Mouse (Mus musculus) hindbrain, embryonic 12.5 days (tissue): ENCODE measurements around the gene Scube1. TPM values are rescaled to one million over a fixed set of nuclear protein-coding genes. Genes with fewer than 3 reads are reported as not detected.

Experiments
- ATAC-seq: fragments of 200-750 bp; cut with Nextera tagmentation; 2 replicates; pipeline ENCODE4 v1.8.0; 2017; ENCODE audit warnings: moderate TSS enrichment; ENCODE audit not compliant: low FRiP score
- H3K27ac ChIP-seq: fragments of 300-500 bp; sonication (generic); 2 replicates; pipeline ENCODE4 v1.5.1; 2016; ENCODE audit warnings: mild to moderate bottlenecking
- H3K27me3 ChIP-seq: fragments of 300-500 bp; sonication (generic); 2 replicates; pipeline ENCODE4 v1.6.1; 2016; ENCODE audit warnings: mild to moderate bottlenecking
- H3K36me3 ChIP-seq: fragments of 300-500 bp; sonication (generic); 2 replicates; pipeline ENCODE4 v1.6.1; 2016; ENCODE audit warnings: mild to moderate bottlenecking
- H3K4me1 ChIP-seq: fragments of 300-500 bp; sonication (generic); 2 replicates; pipeline ENCODE4 v1.6.1; 2016
- H3K4me2 ChIP-seq: fragments of 300-500 bp; sonication (generic); replicated peaks from 2 replicates; pipeline ENCODE4 v1.6.1; 2016; ENCODE audit warnings: mild to moderate bottlenecking
- H3K4me3 ChIP-seq: fragments of 300-500 bp; sonication (generic); 2 replicates; pipeline ENCODE4 v1.5.1; 2016; ENCODE audit warnings: mild to moderate bottlenecking
- H3K9ac ChIP-seq: fragments of 300-500 bp; sonication (generic); 2 replicates; pipeline ENCODE4 v1.6.1; 2016; ENCODE audit warnings: mild to moderate bottlenecking, moderate library complexity
- H3K9me3 ChIP-seq: fragments of 300-500 bp; sonication (generic); replicated peaks from 2 replicates; pipeline ENCODE4 v1.6.1; 2016; ENCODE audit warnings: mild to moderate bottlenecking
- WGBS: fragments of 180-500 bp; shearing (Covaris S2); methylation state at CpG from one replicate; pipeline ENCODE4 v1.1.7; 2016; 5-methylcytosine and 5-hydroxymethylcytosine counted together
- polyA plus RNA-seq: library from polyadenylated mRNA; unstranded; fragments of >200 nt; fragmentation: Nextera tagmentation; extraction: Ambion mirVana; gene quantifications from 2 replicates; pipeline ENCODE4 v1.2.1, GENCODE M21; 2016

The Scube1 gene
- polyA plus RNA-seq: 32.4 and 33.2 TPM in 2 replicates

DNA sequence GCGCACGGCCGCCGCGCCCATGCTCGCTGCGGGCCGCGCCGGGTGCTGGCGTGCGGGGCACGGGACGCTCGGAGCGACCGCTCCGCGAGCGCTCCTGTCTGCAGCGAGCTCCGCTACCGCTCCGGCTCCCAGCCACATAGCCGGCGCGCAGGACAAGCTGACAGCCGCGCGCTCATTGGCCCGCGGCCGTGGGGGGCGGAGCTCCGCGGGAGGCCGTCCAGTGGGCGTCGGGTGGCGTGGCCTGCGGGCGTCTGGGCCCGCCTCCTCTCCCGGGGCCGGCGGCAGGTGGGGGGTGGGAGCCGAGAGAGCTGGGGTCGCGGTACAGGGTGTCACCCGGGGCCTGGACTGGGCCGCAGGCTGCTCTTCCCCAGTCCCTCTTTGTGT lies at the start of gene Scube1:
TSS of gene Scube1 (minus strand) at position 136 of the 384 bp plus-strand sequence.
- H3K4me1 ChIP-seq: peaks cover 28% of the 10 kb centered on the region
- under 1% methylated on average over 48 of the region's 51 CpGs for WGBS
- H3K36me3 ChIP-seq: peaks cover 2% of the 10 kb centered on the region; the same call in 1 of the 2 replicates
- H3K9me3 ChIP-seq: no peaks in the 10 kb centered on the region
- H3K9ac ChIP-seq: peak within 1 kb of the TSS; percentile 77
- H3K27me3 ChIP-seq: peaks cover 5% of the 10 kb centered on the region
- peak within 1 kb of the TSS; percentile 76 for H3K27ac ChIP-seq
- ATAC-seq: peak; percentile 95
- H3K4me2 ChIP-seq: peak within 1 kb of the TSS; percentile 70
- peak within 1 kb of the TSS; percentile 69 for H3K4me3 ChIP-seq

DNA sequence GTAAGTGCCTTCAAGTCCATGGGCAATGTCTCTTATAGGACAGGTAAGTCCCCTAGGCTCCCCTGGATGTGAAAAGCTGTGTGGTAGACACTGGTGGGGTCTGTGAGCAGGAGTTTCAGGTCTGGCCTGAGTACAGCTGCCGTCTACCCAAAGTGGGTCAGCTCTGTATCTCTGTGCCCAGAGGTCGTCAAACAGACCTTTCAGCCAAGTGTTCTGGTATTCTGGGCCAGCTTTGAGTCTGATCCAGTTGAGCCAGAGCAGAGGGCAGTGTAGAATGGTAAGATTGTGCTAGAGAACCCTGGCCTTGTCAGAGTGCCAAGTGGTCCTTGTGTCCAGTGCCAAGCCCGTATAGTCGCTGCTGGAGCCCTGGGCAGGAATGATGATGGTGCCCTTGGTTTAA lies 48.1 kb upstream of the Scube1 start:
- WGBS: 87% methylated on average over 4 of the region's 4 CpGs
- Histone ChIP-seq H3K9me3 (no peaks in the 10 kb centered on the region), H3K36me3 (no peaks in the 10 kb centered on the region), H3K27me3 (peaks cover 18% of the 10 kb centered on the region), H3K27ac (no peak overlapping the region), H3K4me1 (0 out of 2 replicates have a peak, but pooled peaks cover 3% of the 10 kb centered on the region), H3K9ac (no peak overlapping the region), H3K4me2 (no peak overlapping the region), H3K4me3 (no peak overlapping the region)
- ATAC-seq: no peak

DNA sequence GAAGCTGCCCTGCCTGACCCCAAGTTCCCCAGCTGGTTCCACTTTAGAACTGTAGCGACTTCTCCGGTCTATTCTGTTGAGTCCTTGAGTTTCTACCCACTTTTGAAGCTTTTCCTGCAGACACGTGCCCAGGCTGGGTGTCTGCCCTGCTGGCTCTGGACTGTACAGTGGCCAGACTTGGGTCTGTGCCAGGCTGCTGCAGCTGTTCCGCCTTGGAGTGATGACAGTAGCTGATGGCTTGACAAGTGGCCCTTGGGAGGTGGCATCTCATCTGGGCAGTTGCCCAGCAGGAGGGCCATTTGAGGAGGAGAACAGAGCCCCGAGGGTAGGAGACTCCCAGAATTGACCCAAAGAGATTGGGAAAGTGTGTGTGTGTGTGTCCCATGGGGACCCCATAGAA lies 47.6 kb upstream of the Scube1 start:
- H3K9ac ChIP-seq: no peak overlapping the region
- WGBS: 69% methylated on average over 5 of the region's 5 CpGs
- H3K27ac ChIP-seq: no peak overlapping the region
- H3K4me2 ChIP-seq: no peak overlapping the region
- H3K4me1 ChIP-seq: 0 out of 2 replicates have a peak, but pooled peaks cover 3% of the 10 kb centered on the region
- peaks cover 15% of the 10 kb centered on the region; the same call in 1 of the 2 replicates for H3K27me3 ChIP-seq
- ATAC-seq: no peak
- H3K36me3 ChIP-seq: no peaks in the 10 kb centered on the region
- no peak overlapping the region for H3K4me3 ChIP-seq
- H3K9me3 ChIP-seq: no peaks in the 10 kb centered on the region

DNA sequence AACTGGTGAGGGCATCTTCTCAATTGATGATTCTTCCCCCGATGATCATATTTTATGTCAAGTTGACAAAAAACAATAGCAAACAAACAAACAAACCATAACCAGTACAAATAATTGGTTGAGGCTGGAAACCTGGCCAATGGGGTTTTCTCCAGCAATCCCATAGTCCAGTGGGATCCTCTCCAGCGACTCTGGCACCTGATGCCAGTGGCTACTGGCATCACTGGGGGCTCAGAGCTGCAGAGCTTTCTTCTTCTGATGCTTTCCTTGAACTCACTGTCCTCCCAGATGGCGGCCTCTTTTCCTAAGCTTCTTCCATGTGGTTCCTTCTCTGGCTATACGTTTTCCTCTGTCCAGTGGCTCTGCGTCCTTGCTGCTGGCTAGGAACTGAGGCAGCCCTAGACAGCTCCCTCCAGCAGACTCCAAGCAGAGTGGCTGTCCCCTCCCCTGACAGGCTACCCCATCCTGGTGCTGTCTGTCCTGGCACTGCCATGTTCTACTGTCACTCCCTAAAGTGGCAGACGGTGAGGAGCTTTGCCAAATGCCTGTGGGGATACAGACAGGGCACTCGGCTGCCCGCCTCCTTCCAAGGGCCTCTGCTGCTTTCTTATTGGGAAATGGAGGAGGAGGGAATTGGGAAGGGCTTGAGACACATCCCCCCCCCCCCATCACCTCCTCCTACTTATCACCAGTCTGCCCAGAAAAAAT lies 46.7 kb upstream of the Scube1 start:
- H3K27me3 ChIP-seq: peaks cover 11% of the 10 kb centered on the region; the same call in 1 of the 2 replicates
- 74% methylated on average over 8 of the region's 8 CpGs for WGBS
- no peak overlapping the region for H3K27ac ChIP-seq

DNA sequence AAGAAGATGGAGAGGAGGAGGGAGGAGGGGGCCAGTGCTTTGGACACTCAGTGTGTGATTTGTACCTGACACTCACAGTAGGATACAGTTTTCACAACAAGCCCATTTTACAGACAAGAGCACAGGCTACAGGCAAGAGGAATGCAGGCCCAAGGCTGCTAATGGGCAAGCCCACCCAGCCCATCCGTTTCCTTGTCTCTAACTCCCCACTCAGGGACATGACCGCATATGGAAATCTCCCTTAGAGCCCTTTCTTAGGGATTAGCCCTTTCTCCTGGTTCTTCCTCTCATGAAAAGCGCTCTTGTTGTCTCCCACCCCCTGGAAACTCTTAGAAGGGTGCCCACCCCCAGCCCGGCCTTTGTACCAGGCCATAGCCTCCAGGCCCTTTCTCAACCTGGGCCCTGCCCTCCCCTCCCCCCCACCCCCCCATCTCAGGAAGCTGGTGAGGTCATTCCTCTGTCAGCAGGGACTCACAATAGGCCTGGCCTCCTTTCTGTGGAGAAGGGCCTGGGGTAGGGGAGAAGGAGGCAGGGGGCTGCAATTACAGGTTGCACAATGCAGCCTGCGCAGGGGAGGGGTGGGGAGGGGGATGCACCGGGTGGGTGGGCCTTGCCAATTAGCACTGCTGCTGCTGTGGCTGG lies 40.7 kb upstream of the Scube1 start:
- H3K36me3 ChIP-seq: no peaks in the 10 kb centered on the region
- H3K27ac ChIP-seq: no peak overlapping the region
- H3K27me3 ChIP-seq: peaks cover 2% of the 10 kb centered on the region; the same call in 1 of the 2 replicates
- 16% methylated on average over 6 of the region's 6 CpGs for WGBS
- no peak overlapping the region for H3K4me2 ChIP-seq
- ATAC-seq: peak; percentile 62; the same call in 1 of the 2 replicates
- H3K4me1 ChIP-seq: peaks cover 11% of the 10 kb centered on the region
- no peak overlapping the region for H3K9ac ChIP-seq
- no peak overlapping the region for H3K4me3 ChIP-seq
- no peaks in the 10 kb centered on the region for H3K9me3 ChIP-seq

More for the DNA sequence above, 46.7 kb upstream of the Scube1 start:
- H3K9ac ChIP-seq: no peak overlapping the region
- ATAC-seq: no peak
- no peak overlapping the region for H3K4me3 ChIP-seq
- H3K9me3 ChIP-seq: no peaks in the 10 kb centered on the region
- 0 out of 2 replicates have a peak, but pooled peaks cover 3% of the 10 kb centered on the region for H3K4me1 ChIP-seq
- H3K4me2 ChIP-seq: no peak overlapping the region
- no peaks in the 10 kb centered on the region for H3K36me3 ChIP-seq

DNA sequence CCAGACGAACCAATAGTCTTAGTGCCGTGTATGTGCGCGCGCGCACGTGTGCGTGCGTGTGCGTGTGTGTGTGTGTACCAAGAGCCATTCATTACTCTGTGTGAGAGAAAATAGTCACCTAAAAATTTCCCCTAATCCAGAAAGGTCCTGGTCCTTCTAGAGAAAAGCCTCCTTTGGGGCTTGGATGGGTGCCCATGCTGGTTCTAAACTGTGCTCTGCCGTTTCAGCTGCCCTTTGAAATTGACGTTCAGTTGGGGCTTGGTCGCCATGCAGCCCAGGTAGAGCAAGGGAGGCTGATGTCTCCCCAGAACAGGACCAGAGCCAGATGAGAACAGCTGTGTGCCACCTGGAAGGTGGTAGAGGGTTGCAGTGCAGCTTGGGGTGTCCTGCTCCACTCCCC lies 36.7 kb upstream of the Scube1 start:
- Histone ChIP-seq H3K4me1 (peaks cover 8% of the 10 kb centered on the region), H3K36me3 (no peaks in the 10 kb centered on the region), H3K9ac (no peak overlapping the region), H3K27ac (no peak overlapping the region), H3K27me3 (no peaks in the 10 kb centered on the region; the same call in 1 of the 2 replicates), H3K4me2 (no peak overlapping the region), H3K4me3 (no peak overlapping the region), H3K9me3 (no peaks in the 10 kb centered on the region)
- ATAC-seq: no peak
- 87% methylated on average over 13 of the region's 13 CpGs for WGBS

DNA sequence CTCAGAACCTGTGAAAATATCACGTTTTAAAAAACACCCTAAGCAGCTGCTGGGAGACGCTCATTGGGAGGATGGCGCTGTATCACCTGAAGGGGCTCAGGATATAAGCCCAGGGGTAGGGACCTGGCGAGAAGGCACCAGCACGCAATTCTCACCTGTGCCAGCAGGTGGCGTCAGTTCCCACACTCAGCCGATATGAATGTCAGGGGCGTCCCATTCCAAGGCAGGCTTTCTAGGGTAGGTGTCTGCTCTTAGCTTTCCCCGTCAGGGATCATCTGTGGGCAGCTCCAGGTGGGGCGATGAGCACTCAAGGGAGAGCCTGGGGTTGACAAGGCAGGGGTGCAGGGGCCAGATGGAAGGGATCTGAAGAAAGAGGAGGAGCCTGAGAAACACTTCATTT lies 35.9 kb upstream of the Scube1 start:
- H3K4me1 ChIP-seq: peaks cover 4% of the 10 kb centered on the region
- 4% methylated on average over 10 of the region's 10 CpGs for WGBS
- no peaks in the 10 kb centered on the region; the same call in 1 of the 2 replicates for H3K27me3 ChIP-seq
- H3K4me2 ChIP-seq: no peak overlapping the region
- H3K4me3 ChIP-seq: no peak overlapping the region
- no peak for ATAC-seq
- no peak overlapping the region for H3K9ac ChIP-seq
- no peak overlapping the region for H3K27ac ChIP-seq
- no peaks in the 10 kb centered on the region for H3K36me3 ChIP-seq
- H3K9me3 ChIP-seq: no peaks in the 10 kb centered on the region

DNA sequence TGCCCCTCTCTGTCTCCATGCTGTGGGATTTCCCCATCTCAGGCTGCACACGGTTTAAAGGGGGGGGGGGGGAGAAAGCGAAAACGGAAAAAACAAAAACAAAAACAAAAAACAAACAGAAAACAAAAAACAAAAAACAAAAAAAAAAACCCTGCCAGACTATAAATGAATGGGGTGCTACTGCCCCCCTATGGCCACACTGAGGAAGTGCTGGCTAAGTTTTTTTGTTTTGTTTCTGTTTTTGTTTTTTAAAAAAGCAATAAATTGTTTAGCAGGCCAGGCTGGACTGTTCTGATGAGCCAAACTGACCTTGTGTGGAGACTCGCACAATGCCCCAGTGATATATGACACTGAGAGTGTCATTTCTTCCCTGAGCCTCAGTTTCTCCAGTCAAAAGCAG lies 34.1 kb upstream of the Scube1 start:
- no peak for ATAC-seq
- 11% methylated on average over 3 of the region's 4 CpGs for WGBS
- Histone ChIP-seq H3K9ac (no peak overlapping the region), H3K4me1 (no peaks in the 10 kb centered on the region), H3K36me3 (no peaks in the 10 kb centered on the region), H3K27ac (no peak overlapping the region), H3K27me3 (no peaks in the 10 kb centered on the region; the same call in 1 of the 2 replicates), H3K9me3 (no peaks in the 10 kb centered on the region), H3K4me2 (no peak overlapping the region), H3K4me3 (no peak overlapping the region)

DNA sequence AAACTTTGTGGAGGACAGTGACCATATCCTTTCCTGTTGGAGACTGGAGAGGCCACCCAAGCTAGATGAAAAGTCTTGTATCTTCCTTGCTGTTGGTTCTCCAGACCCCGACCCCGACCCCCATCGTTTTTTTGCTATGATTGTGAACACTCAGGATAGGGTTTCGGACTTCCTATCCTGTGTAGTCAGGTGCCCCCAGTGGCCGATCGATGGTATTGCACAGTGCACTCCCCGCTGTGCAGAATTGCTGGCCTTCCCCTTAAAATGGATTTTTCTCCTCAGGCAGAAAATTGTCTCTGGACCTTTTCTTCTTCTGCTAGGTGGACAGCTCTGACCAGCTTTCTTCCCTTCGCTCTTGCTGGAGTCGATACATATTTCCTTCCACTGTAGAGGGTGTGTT lies 31.9 kb upstream of the Scube1 start:
- Histone ChIP-seq H3K27ac (no peak overlapping the region), H3K4me1 (no peaks in the 10 kb centered on the region), H3K9ac (no peak overlapping the region), H3K4me3 (no peak overlapping the region), H3K36me3 (no peaks in the 10 kb centered on the region), H3K9me3 (no peaks in the 10 kb centered on the region), H3K4me2 (no peak overlapping the region), H3K27me3 (no peaks in the 10 kb centered on the region; the same call in 1 of the 2 replicates)
- ATAC-seq: no peak
- WGBS: 23% methylated on average over 9 of the region's 9 CpGs

DNA sequence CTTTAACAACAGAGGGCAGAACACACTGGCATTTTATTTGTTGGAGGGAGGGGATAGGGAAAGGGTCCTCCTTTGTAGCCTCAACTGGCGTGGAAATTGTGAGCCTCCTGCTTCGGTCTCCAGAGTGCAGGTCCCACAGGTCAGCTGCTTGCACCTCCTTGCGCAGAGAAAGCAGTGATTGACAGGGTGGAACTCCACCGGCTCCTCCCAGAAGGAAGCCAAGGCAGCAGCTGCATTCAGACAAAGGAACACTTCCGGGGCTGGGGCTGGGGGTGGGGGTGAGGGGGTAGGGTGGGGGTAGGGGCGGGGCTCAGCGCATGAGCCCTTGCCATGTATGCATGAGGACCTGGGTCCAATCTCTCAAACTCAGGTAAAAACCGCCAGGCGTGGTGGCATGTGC lies 24.6 kb upstream of the Scube1 start:
- Histone ChIP-seq H3K27ac (no peak overlapping the region), H3K9ac (no peak overlapping the region), H3K4me1 (no peaks in the 10 kb centered on the region), H3K9me3 (no peaks in the 10 kb centered on the region), H3K4me2 (no peak overlapping the region), H3K4me3 (no peak overlapping the region), H3K36me3 (no peaks in the 10 kb centered on the region), H3K27me3 (no peaks in the 10 kb centered on the region)
- 44% methylated on average over 9 of the region's 9 CpGs for WGBS
- ATAC-seq: no peak

DNA sequence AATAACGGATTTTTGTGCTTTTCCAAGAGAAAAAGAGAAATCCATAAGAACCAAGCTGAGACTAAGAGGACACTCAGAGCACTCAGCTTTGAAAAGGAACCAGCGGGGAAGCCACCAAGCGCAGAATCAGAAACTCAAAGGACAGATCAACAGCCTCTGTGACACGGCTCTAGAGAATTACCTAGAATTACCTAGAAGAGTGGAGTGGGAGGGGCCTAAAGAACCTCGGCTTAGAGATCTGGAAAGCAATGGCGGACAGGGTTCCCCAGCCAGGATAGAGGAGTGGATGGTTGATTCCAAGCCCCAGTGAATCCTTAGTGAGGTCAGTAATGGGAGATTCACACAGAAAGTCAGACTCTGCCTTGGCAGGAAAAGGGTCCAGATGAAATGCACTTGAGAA lies 24.2 kb upstream of the Scube1 start:
- Histone ChIP-seq H3K9ac (no peak overlapping the region), H3K4me2 (no peak overlapping the region), H3K9me3 (no peaks in the 10 kb centered on the region), H3K27ac (no peak overlapping the region), H3K27me3 (no peaks in the 10 kb centered on the region), H3K4me1 (no peaks in the 10 kb centered on the region), H3K36me3 (no peaks in the 10 kb centered on the region), H3K4me3 (no peak overlapping the region)
- WGBS: 76% methylated on average over 6 of the region's 6 CpGs
- no peak for ATAC-seq

DNA sequence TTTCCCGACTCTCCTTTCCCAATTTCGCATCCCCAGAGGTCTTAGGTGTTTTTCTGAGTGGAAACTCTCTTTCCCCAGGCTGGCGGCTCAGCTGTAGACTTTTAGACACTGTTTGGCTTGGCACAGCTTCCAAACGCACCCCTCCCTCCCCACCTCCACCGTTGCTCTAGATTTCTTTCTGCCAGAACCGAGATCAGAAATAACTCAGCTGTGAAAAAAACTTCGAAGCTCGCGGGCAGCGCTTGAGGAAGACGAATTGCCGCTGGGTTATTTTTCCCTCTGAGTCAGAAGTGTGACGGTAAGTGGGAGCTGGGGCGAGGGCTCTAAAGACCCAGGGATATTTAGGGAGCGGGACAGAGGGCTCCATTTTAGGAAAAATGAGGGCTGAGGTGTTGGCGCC lies 21.5 kb upstream of the Scube1 start:
- Histone ChIP-seq H3K27ac (no peak overlapping the region), H3K4me3 (no peak overlapping the region), H3K36me3 (no peaks in the 10 kb centered on the region), H3K4me2 (no peak overlapping the region), H3K27me3 (no peaks in the 10 kb centered on the region), H3K9me3 (no peaks in the 10 kb centered on the region), H3K9ac (no peak overlapping the region), H3K4me1 (peaks cover 4% of the 10 kb centered on the region)
- 65% methylated on average over 16 of the region's 16 CpGs for whole genome bisulfite sequencing
- no peak for ATAC-seq
